Mouse (Mus musculus): Measurements from ENCODE around the gene Ctu2. TPM values are rescaled to one million over a fixed set of nuclear protein-coding genes. Genes with fewer than 3 reads are reported as not detected.
A peak's percentile ranks its signal among the peaks of the same experiment; 100 is the strongest.

Gene Ctu2
- polyA plus RNA-seq, 1 experiment = 28.6 TPM

- 73% methylated on average over 8 of the region's 8 CpGs for WGBS
Measured at GRCm38 (mm10) chr8:122473911-122474421, 2.0 kb upstream of the Ctu2 start.

DNA sequence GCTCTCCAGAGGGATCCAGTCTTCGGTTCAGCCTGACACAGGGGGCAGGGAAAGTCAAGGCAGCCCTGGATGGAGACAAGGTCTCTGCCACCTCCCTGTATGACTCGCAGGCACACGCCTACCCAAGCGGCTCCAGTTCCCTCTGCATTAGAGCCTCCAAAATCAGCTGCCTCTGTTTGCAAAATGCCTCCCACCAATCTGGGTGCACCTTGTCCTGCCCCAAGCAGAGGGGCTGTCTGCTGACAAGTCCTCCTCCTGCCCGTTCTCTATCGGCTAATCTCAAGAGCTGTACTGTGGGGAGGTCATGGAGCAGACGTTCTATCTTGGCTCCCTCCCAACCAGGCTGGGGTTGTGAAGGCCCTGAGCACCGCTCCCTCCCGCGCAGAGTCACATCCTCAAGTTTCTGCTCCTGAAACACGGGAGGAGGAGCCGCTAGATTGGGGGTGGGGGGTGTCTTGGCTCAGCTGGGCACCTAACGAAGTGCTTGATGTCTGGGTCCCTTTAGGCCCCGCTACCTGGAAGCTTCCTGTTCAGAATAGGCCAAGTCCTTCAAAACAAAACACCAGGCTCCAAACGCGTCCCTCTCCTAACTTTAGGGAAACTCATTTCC, 887 bp upstream of the Ctu2 start:
- TF ChIP-seq POLR2A (IDR thresholded peaks at IDR 0.05; ENCODE audit: borderline replicate concordance, extremely low read depth, low read depth, low read length) (no peak), CTCF (IDR thresholded peaks at IDR 0.05; ENCODE audit: insufficient read depth, low read length) (no peak)
- peak; percentile 36 for DNase-seq
- 4% methylated on average over 16 of the region's 16 CpGs for WGBS

More at GRCm38 (mm10) chr8:122473911-122474421, 2.0 kb upstream of the Ctu2 start:
- no peak for TF ChIP-seq POLR2A (IDR thresholded peaks at IDR 0.05; ENCODE audit: borderline replicate concordance, extremely low read depth, low read depth, low read length)
- TF ChIP-seq CTCF (IDR thresholded peaks at IDR 0.05; ENCODE audit: insufficient read depth, low read length) = no peak
- Histone ChIP-seq H3K4me1 (ENCODE audit: control insufficient read depth, insufficient read depth, low read length) (peaks cover 11% of the 10 kb centered on the region; the same call in 1 of the 2 replicates), H3K4me3 (replicated peaks; ENCODE audit: extremely low read depth, low read depth, low read length) (peak overlapping the region; percentile 20)
- peak; percentile 25 for DNase-seq

GRCm38 (mm10) chr8:122482448-122482847, 6.5 kb downstream of the Ctu2 start:
- 80% methylated on average over 8 of the region's 8 CpGs for WGBS
- Histone ChIP-seq H3K4me3 (replicated peaks; ENCODE audit: extremely low read depth, low read depth, low read length) (no peak overlapping the region), H3K4me1 (ENCODE audit: control insufficient read depth, insufficient read depth, low read length) (no peaks in the 10 kb centered on the region)
- TF ChIP-seq CTCF (IDR thresholded peaks at IDR 0.05; ENCODE audit: insufficient read depth, low read length) (no peak), POLR2A (IDR thresholded peaks at IDR 0.05; ENCODE audit: borderline replicate concordance, extremely low read depth, low read depth, low read length) (no peak)
- DNase-seq = no peak

More for the DNA sequence above, 887 bp upstream of the Ctu2 start:
- Histone ChIP-seq H3K4me3 (replicated peaks; ENCODE audit: extremely low read depth, low read depth, low read length) (peak overlapping the region; percentile 95), H3K4me1 (ENCODE audit: control insufficient read depth, insufficient read depth, low read length) (peaks cover 11% of the 10 kb centered on the region; the same call in 1 of the 2 replicates)

DNA sequence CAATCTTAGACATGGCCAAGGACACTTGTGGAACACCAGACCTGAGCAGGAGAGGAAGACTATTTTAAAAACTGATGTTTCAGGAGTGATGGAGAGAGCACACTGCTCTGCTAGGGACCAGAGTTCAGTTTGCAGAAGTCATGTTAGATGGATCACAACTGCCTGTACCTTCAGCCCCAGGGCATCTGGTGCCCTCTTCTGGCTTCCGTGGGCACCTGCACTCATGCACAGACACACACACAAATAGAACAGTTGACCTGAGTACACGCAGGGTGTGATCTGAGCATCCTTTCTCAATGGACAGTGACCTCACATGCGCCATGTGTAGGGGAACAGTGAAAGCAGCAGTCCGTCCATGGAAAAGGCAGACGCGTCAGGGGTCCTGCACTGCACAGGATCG, 7.9 kb downstream of the Ctu2 start:
- H3K4me3 ChIP-seq (replicated peaks; ENCODE audit: extremely low read depth, low read depth, low read length) = no peak overlapping the region
- WGBS = 97% methylated on average over 7 of the region's 7 CpGs
- TF ChIP-seq CTCF (IDR thresholded peaks at IDR 0.05; ENCODE audit: insufficient read depth, low read length) = peak; percentile 35; the same call in 1 of the 2 replicates
- no peak for TF ChIP-seq POLR2A (IDR thresholded peaks at IDR 0.05; ENCODE audit: borderline replicate concordance, extremely low read depth, low read depth, low read length)

DNA sequence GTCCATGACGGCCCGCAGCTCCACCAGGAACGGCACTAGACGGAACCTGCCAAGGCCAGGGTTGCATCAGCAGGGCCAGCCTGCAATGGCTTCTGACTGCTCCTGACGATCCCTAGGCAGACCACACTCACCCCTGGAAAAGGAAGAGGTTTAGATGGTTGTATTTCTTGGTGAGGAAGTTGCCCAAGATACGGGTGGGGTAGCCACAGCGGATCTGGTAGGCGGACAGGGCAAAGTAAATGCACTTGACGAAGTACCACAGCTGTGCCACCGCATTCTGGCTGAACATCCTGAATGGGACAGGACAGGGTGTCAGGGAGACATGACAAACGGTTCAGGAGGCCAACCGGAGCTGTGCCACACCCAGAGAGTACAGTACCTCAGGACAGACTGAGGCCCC, 8.9 kb downstream of the Ctu2 start:
- WGBS = 73% methylated on average over 12 of the region's 12 CpGs
- no peak for DNase-seq
- no peak overlapping the region for H3K4me3 ChIP-seq (replicated peaks; ENCODE audit: extremely low read depth, low read depth, low read length)
- no peaks in the 10 kb centered on the region for H3K4me1 ChIP-seq (ENCODE audit: control insufficient read depth, insufficient read depth, low read length)
- TF ChIP-seq CTCF (IDR thresholded peaks at IDR 0.05; ENCODE audit: insufficient read depth, low read length) = no peak
- TF ChIP-seq POLR2A (IDR thresholded peaks at IDR 0.05; ENCODE audit: borderline replicate concordance, extremely low read depth, low read depth, low read length) = no peak

More for the DNA sequence above, 7.9 kb downstream of the Ctu2 start:
- no peaks in the 10 kb centered on the region for H3K4me1 ChIP-seq (ENCODE audit: control insufficient read depth, insufficient read depth, low read length)
- DNase-seq = no peak

DNA sequence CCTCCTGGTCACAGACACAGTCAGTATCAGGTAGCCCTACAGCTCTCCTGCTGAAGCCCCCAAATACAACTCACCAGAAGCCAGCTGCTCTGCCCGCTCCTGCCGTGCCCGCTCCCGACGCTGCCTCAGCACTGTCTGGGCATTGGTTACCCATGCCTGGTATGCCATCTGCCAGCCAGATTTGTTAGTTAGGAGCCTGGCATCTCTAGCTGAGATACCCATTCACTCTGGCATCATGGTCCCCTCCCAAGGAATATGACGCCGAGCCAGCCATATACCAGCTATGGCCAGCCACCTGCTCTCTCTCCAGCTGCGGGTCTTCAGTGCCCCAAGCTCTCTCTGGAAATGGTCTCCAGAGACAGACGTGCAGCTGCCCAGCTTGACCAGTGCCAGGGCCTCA, 12.4 kb downstream of the Ctu2 start:
- DNase-seq = no peak
- TF ChIP-seq POLR2A (IDR thresholded peaks at IDR 0.05; ENCODE audit: borderline replicate concordance, extremely low read depth, low read depth, low read length) (no peak), CTCF (IDR thresholded peaks at IDR 0.05; ENCODE audit: insufficient read depth, low read length) (no peak)
- 97% methylated on average over 9 of the region's 9 CpGs for WGBS
- Histone ChIP-seq H3K4me3 (replicated peaks; ENCODE audit: extremely low read depth, low read depth, low read length) (no peak overlapping the region), H3K4me1 (ENCODE audit: control insufficient read depth, insufficient read depth, low read length) (no peaks in the 10 kb centered on the region)

DNA sequence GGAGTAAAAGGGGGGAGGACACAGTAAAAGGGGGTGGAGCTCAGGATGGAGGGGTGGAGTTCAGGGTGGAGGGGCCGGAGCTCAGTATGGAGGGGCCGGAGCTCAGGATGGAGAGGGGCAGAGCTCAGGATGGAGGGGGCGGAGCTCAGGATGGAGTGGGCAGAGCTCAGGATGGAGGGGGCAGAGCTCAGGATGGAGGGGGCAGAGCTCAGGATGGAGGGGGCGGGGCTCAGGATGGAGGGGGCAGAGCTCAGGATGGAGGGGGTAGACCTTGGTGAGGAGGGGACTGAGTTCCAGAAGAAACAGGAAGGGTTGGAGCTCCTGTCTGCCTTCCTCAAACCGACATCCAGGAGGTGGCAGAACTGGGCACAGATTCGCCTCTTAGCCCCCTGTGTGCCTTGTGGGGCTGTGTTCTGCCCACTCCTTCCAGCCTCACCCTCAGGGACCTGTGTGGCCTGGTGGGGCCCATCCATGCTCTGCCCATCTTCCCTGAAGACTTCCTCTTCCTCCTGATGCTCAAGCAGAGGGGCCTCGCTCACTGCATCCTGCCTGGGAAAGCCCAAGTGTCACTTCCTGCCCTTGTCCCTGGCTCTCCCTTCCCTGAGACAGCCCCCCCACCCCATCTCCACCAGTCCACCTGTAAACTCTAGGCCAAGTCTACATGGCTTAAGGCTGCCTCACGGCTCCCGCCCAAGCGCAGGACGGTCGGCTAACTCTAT, 21.2 kb downstream of the Ctu2 start:
- WGBS = 60% methylated on average over 12 of the region's 12 CpGs
- H3K4me1 ChIP-seq (ENCODE audit: control insufficient read depth, insufficient read depth, low read length) = peaks cover 2% of the 10 kb centered on the region; the same call in 1 of the 2 replicates
- no peak for DNase-seq
- no peak overlapping the region for H3K4me3 ChIP-seq (replicated peaks; ENCODE audit: extremely low read depth, low read depth, low read length)
- peak; percentile 11; the same call in 1 of the 2 replicates for TF ChIP-seq CTCF (IDR thresholded peaks at IDR 0.05; ENCODE audit: insufficient read depth, low read length)
- no peak for TF ChIP-seq POLR2A (IDR thresholded peaks at IDR 0.05; ENCODE audit: borderline replicate concordance, extremely low read depth, low read depth, low read length)

DNA sequence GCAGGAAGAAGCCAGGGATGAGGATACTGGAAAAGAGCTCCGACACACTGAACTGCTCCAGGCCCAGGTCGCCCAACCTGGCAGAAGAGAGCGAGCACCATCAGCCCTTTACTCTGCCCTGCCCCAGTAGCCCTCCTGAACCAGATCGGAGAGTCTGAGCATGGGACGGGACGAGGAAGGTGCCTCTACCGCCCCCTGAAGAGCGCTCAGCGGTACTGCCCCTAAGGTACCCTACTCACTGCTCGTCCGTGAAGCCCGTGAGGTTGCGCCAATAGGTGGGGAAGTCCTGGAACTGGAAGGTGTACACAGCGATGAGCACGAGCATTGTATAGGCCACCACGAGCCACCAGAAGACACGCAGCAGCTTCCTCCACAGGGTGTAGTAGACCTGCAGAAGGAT, 22.0 kb downstream of the Ctu2 start:
- H3K4me3 ChIP-seq (replicated peaks; ENCODE audit: extremely low read depth, low read depth, low read length) = no peak overlapping the region
- TF ChIP-seq CTCF (IDR thresholded peaks at IDR 0.05; ENCODE audit: insufficient read depth, low read length) = 0 out of 2 replicates have a peak, but pooled peaks have one; percentile 18
- TF ChIP-seq POLR2A (IDR thresholded peaks at IDR 0.05; ENCODE audit: borderline replicate concordance, extremely low read depth, low read depth, low read length) = no peak
- WGBS = 61% methylated on average over 17 of the region's 17 CpGs
- peaks cover 2% of the 10 kb centered on the region; the same call in 1 of the 2 replicates for H3K4me1 ChIP-seq (ENCODE audit: control insufficient read depth, insufficient read depth, low read length)
- no peak for DNase-seq

- TF ChIP-seq CTCF (IDR thresholded peaks at IDR 0.05; ENCODE audit: insufficient read depth, low read length) (peak; percentile 90), POLR2A (IDR thresholded peaks at IDR 0.05; ENCODE audit: borderline replicate concordance, extremely low read depth, low read depth, low read length) (no peak)
- H3K4me1 ChIP-seq (ENCODE audit: control insufficient read depth, insufficient read depth, low read length) = peaks cover 2% of the 10 kb centered on the region; the same call in 1 of the 2 replicates
- DNase-seq = peak; percentile 79
- no peak overlapping the region for H3K4me3 ChIP-seq (replicated peaks; ENCODE audit: extremely low read depth, low read depth, low read length)
- 30% methylated on average over 10 of the region's 10 CpGs for WGBS
Measured at GRCm38 (mm10) chr8:122500856-122501255, 24.9 kb downstream of the Ctu2 start.
